Mouse (Mus musculus) hindbrain, embryonic 11.5 days (tissue): Measurements from ENCODE around the gene Hcrtr2. TPM values are rescaled to one million over a fixed set of nuclear protein-coding genes. Genes with fewer than 3 reads are reported as not detected.

Experiments
- ATAC-seq: fragments of 200-750 bp; cut with Nextera tagmentation; 2 replicates; pipeline ENCODE4 v1.8.0; 2017; ENCODE audit warnings: mild to moderate bottlenecking, moderate TSS enrichment, moderate library complexity; ENCODE audit not compliant: low FRiP score
- DNase-seq: peaks from one replicate; pipeline ENCODE4 v3.0.0-alpha.2; 2015; ENCODE audit warnings: low spot score
- H3K27ac ChIP-seq: fragments of 300-500 bp; sonication (generic); 2 replicates; pipeline ENCODE4 v1.5.1; 2014; ENCODE audit warnings: mild to moderate bottlenecking, low read depth, low read length
- H3K27me3 ChIP-seq: fragments of 300-500 bp; sonication (generic); 2 replicates; pipeline ENCODE4 v1.6.1; 2014; ENCODE audit warnings: mild to moderate bottlenecking, low read length, moderate library complexity, mixed read lengths; ENCODE audit not compliant: control insufficient read depth, insufficient read depth
- H3K36me3 ChIP-seq: fragments of 300-500 bp; sonication (generic); 2 replicates; pipeline ENCODE4 v1.6.1; 2014; ENCODE audit warnings: mild to moderate bottlenecking, low read length, moderate library complexity, mixed read lengths; ENCODE audit not compliant: control insufficient read depth, insufficient read depth
- H3K4me1 ChIP-seq: fragments of 300-500 bp; sonication (generic); replicated peaks from 2 replicates; pipeline ENCODE4 v1.6.1; 2014; ENCODE audit warnings: low read length, mixed read lengths; ENCODE audit not compliant: control insufficient read depth, insufficient read depth
- H3K4me2 ChIP-seq: fragments of 300-500 bp; sonication (generic); replicated peaks from 2 replicates; pipeline ENCODE4 v1.6.1; 2014; ENCODE audit warnings: mild to moderate bottlenecking, low read depth, low read length
- H3K4me3 ChIP-seq: fragments of 300-500 bp; sonication (generic); 2 replicates; pipeline ENCODE4 v1.5.1; 2014; ENCODE audit warnings: low read depth, low read length
- H3K9ac ChIP-seq: fragments of 300-500 bp; sonication (generic); 2 replicates; pipeline ENCODE4 v1.6.1; 2014; ENCODE audit warnings: low read depth, low read length
- H3K9me3 ChIP-seq: fragments of 300-500 bp; sonication (generic); 2 replicates; pipeline ENCODE4 v1.6.1; 2016; ENCODE audit warnings: low read length; ENCODE audit not compliant: control insufficient read depth
- WGBS: fragments of 180-500 bp; shearing (Covaris S2); extraction: QIAGEN DNeasy Blood & Tissue Kit; methylation state at CpG from one replicate; pipeline ENCODE4 v1.1.7; 2014; 5-methylcytosine and 5-hydroxymethylcytosine counted together
- polyA plus RNA-seq: library from polyadenylated mRNA; unstranded; fragments of >200 nt; fragmentation: Nextera tagmentation; extraction: Ambion mirVana; gene quantifications from 2 replicates; pipeline ENCODE4 v1.2.1, GENCODE M21; 2014

Hcrtr2 gene
- polyA plus RNA-seq, result 0.68 and 1.6 TPM in 2 replicates

DNA sequence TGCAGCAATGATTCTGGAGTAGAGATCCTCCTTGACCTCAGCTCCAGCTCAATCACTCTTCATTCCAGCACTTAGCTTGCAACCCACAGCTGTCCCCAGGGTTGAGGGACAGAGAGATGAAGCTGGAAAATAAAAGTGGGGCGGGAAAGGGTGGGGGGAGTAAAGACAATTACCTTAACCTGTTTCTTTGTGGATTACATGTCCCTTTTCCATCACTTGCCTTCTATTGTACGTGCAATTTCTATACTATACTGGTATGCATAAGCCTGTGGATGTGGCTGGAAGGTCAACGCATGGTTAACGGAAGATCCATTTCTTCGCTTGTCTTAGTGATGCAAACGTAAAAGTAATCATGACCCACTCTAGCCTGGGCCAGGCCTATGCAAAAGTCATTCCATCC, at the start of gene Hcrtr2:
TSS of gene Hcrtr2 (minus strand) at position 101 of the 400 bp plus-strand sequence.
- peak within 1 kb of the TSS; percentile 35 for H3K4me3 ChIP-seq
- 0 out of 2 replicates have a peak, but pooled peaks cover 3% of the 10 kb centered on the region for H3K4me1 ChIP-seq
- 74% methylated on average over 6 of the region's 6 CpGs for WGBS
- H3K9me3 ChIP-seq, result no peaks in the 10 kb centered on the region
- ATAC-seq (peak; percentile 29; the same call in 1 of the 2 replicates), DNase-seq (no peak)
- H3K4me2 ChIP-seq, result peak within 1 kb of the TSS; percentile 58
- no peak within 1 kb of the TSS for H3K27ac ChIP-seq
- H3K9ac ChIP-seq, result no peak within 1 kb of the TSS; the same call in 1 of the 2 replicates
- no peaks in the 10 kb centered on the region for H3K36me3 ChIP-seq
- H3K27me3 ChIP-seq, result no peaks in the 10 kb centered on the region; the same call in 1 of the 2 replicates

DNA sequence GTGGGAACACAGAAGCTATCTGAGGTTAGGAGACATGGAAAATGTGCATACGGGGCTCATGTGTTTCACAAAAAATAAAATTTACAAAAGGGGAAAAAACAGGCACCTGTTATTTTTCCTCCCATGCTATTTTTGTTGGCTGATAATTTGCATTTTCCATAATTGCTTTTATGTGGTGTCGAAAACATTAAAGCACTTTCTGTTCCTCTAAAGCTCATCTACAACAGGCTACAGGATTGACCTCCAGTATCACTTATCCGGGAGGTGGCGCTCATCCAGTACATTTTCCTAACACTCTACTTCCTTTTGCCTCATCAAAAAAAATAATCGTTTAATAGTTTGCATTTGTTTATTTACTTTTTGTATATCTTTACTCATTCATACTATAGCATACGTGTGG, 41.2 kb upstream of the Hcrtr2 start:
- DNase-seq (no peak), ATAC-seq (no peak)
- no peaks in the 10 kb centered on the region for H3K36me3 ChIP-seq
- 92% methylated on average over 6 of the region's 6 CpGs for WGBS
- no peaks in the 10 kb centered on the region for H3K4me1 ChIP-seq
- no peak overlapping the region for H3K4me3 ChIP-seq
- no peaks in the 10 kb centered on the region for H3K9me3 ChIP-seq
- H3K27me3 ChIP-seq, result no peaks in the 10 kb centered on the region
- H3K27ac ChIP-seq, result no peak overlapping the region
- H3K4me2 ChIP-seq, result no peak overlapping the region
- H3K9ac ChIP-seq, result no peak overlapping the region

DNA sequence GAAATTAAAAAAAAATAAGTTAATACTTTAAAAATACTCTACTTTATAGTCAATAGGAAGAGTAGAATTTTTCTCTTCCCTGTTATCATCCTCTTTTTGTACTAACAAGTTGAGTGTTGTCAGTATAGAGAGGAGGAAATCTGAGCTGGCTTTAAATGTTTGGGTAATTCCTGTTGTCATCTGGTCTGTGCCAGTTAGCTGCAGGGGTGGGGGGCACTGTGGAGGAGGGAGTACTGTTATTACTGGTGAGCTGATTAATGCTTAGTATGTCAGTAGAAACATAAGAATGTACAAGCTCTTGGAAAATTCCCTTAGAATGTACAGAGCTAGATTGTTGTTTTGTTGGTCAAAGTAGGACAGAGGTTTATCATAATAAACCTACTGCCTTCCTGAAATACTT, 36.7 kb upstream of the Hcrtr2 start:
- Histone ChIP-seq H3K9ac (no peak overlapping the region), H3K4me1 (no peaks in the 10 kb centered on the region), H3K27me3 (no peaks in the 10 kb centered on the region), H3K36me3 (no peaks in the 10 kb centered on the region), H3K4me3 (no peak overlapping the region), H3K4me2 (no peak overlapping the region), H3K27ac (no peak overlapping the region), H3K9me3 (no peaks in the 10 kb centered on the region)
- DNase-seq (no peak), ATAC-seq (no peak)

DNA sequence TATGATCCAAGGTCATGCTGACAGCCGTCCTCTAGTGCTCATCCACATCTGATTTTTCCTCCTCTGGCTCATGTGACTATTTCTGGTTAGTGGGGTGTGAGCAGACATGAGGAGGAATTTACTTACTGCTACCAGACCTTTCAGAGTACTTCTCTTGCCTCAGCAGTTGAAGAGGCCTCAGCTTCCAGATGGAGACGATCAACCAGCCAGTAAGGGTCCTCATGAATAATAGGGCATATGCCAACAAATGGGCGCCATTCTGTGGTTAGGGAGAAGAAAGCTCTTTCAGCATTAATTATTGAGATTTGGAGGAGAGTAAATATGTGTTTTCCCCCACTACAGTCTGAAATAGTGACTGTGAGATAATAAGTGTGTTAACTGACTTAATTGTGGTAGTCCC, 28.7 kb upstream of the Hcrtr2 start:
- ATAC-seq (no peak), DNase-seq (no peak)
- no peaks in the 10 kb centered on the region for H3K4me1 ChIP-seq
- 78% methylated on average over 3 of the region's 3 CpGs for WGBS
- H3K27ac ChIP-seq, result no peak overlapping the region
- H3K4me3 ChIP-seq, result no peak overlapping the region
- H3K27me3 ChIP-seq, result no peaks in the 10 kb centered on the region
- H3K4me2 ChIP-seq, result no peak overlapping the region
- no peaks in the 10 kb centered on the region for H3K9me3 ChIP-seq
- no peak overlapping the region for H3K9ac ChIP-seq
- H3K36me3 ChIP-seq, result no peaks in the 10 kb centered on the region

DNA sequence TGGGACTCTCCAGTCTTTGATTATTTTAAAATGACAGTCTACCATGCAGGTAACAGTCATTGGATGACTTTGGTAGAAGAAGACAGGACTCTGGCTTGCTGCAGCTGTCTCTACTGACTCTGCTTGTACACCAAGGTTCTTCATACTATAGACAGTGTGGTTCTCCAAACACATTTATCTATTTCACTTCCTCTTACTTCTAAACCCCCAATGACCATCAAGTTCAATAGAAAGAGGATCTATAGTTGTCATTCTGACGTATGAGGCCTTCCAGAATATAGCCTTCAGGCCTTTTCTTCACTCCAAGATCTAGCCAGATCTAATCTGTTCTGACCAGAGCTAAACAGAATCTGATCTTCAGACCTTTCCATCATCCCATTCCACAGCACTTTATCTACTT, 23.6 kb upstream of the Hcrtr2 start:
- H3K27me3 ChIP-seq, result no peaks in the 10 kb centered on the region
- no peaks in the 10 kb centered on the region for H3K9me3 ChIP-seq
- no peaks in the 10 kb centered on the region for H3K36me3 ChIP-seq
- H3K4me3 ChIP-seq, result no peak overlapping the region
- DNase-seq (no peak), ATAC-seq (no peak)
- WGBS, result 91% methylated on average over 1 of the region's 1 CpGs
- no peak overlapping the region for H3K4me2 ChIP-seq
- H3K27ac ChIP-seq, result no peak overlapping the region
- H3K9ac ChIP-seq, result no peak overlapping the region
- no peaks in the 10 kb centered on the region for H3K4me1 ChIP-seq

DNA sequence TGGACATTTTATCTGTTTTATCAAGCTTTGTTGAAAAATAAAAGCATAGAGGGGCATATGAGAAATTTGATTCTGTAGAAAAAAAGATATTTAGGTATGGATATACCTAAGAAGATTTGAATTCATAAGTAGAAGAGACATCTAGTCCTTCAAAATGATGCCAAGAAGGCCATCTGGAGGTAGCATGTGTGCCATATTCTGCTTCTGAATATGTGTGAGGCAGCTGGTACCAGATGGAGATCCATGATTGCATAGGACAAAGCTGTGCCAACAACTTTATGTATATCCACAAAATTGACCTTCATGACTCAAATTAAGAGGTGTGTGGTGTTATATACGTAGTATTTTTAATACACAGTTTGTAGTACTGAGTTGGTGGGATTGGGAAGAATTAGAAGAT, 7.4 kb upstream of the Hcrtr2 start:
- no peak for DNase-seq
- H3K9me3 ChIP-seq, result no peaks in the 10 kb centered on the region
- ATAC-seq, result no peak
- no peak overlapping the region for H3K9ac ChIP-seq
- 65% methylated on average over 1 of the region's 1 CpGs for WGBS
- no peak overlapping the region for H3K4me3 ChIP-seq
- no peaks in the 10 kb centered on the region for H3K27me3 ChIP-seq
- H3K27ac ChIP-seq, result no peak overlapping the region
- H3K4me1 ChIP-seq, result no peaks in the 10 kb centered on the region
- H3K36me3 ChIP-seq, result no peaks in the 10 kb centered on the region
- H3K4me2 ChIP-seq, result no peak overlapping the region

DNA sequence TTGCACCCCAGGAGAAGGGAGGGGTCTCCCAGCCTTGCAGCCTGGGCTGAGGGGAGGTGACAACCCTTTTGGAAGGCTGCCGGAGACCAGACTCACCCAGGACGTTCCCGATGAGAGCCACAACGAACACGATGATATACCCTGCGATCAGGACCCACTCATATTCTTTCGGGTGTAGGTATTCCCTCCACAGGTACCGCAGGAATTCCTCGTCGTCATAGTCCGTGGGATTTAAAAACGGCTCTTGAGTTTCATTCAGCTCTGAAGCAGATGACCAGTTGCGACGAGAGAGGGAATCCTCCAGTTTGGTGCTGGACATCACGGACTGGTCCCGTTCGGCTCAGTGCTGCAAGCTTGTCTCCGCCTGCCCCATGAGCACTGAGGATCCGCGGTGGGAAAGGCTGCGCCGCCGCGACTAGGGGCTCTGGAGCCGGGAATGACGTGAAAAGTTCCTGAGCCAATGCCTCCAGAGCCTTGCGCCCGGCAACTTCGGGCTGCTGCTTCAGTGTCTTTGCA, 412 bp downstream of the Hcrtr2 start:
- Histone ChIP-seq H3K4me3 (peak overlapping the region; percentile 35), H3K36me3 (no peaks in the 10 kb centered on the region), H3K4me1 (0 out of 2 replicates have a peak, but pooled peaks cover 3% of the 10 kb centered on the region), H3K27ac (no peak overlapping the region), H3K9me3 (no peaks in the 10 kb centered on the region), H3K27me3 (no peaks in the 10 kb centered on the region; the same call in 1 of the 2 replicates), H3K4me2 (peak overlapping the region; percentile 58), H3K9ac (no peak overlapping the region)
- ATAC-seq (peak; percentile 80), DNase-seq (peak; percentile 71)
- 1% methylated on average over 29 of the region's 29 CpGs for WGBS

DNA sequence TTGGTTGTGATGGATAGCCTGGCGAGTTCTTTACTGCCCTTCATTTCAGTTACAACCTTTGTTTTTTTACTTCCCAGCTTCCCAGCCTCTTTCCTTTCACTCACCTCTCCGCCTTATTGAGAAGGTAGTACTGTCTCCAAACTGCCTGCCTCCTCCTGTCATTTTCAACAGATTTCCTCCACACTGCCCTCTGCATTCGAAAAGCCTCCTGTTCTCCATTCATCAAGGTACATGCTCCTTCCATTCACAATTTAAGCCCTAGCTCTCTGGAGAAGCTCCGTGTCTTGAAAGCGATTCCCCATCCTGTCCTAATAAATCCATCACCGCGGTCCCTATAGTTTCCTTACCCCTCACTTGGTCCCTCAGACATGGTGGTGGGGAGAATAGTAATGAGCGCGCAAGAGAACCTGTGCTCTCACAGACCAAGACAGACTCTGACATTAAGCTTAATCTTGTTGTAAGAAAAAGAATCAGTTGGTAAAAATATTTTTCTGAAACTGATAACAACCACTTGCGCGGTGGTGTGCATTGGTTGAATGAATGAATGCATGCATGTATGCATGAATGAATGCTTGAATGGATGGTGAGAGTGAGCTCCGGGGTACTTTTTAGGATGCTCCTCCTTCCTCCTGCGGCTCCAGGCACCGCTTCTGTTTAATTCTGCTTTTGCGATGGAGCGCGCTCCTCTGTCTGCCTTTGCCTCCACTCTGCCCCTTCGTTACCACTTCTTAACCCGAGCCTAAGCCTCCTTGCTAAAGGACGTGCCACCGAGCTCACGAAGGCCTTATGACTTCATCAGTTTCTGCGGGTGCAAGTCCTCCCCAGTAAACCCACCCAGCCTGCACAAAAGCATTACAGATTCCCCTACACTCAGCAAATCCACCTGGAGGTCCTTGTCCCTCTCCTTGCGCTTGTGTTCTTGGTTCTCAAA, 1.3 kb downstream of the Hcrtr2 start:
- DNase-seq (peak; percentile 55), ATAC-seq (peak; percentile 29; the same call in 1 of the 2 replicates)
- 0 out of 2 replicates have a peak, but pooled peaks cover 3% of the 10 kb centered on the region for H3K4me1 ChIP-seq
- peak overlapping the region; percentile 35 for H3K4me3 ChIP-seq
- H3K9ac ChIP-seq, result no peak overlapping the region; the same call in 1 of the 2 replicates
- H3K27ac ChIP-seq, result no peak overlapping the region
- H3K36me3 ChIP-seq, result no peaks in the 10 kb centered on the region
- H3K27me3 ChIP-seq, result no peaks in the 10 kb centered on the region; the same call in 1 of the 2 replicates
- H3K9me3 ChIP-seq, result no peaks in the 10 kb centered on the region
- H3K4me2 ChIP-seq, result peak overlapping the region; percentile 58
- WGBS, result 7% methylated on average over 24 of the region's 24 CpGs
